Mouse (Mus musculus) testis, postnatal 10 days (tissue): ENCODE measurements around the gene Eno4.
"Not testable (repeated sequence)": the region's sequence is repeated elsewhere in the genome, so short reads cannot be mapped to it uniquely, and the experiment has no call there.

Source experiments
- DNase-seq: peaks from one replicate; pipeline ENCODE4 v3.0.0; 2021; ENCODE audit warnings: low spot score

Eno4 gene

GRCm38 (mm10) chr19:58942841-58943828 is at the start of gene Eno4, which contains the start of gene Hspa12a:
Eno4 (plus strand) TSS chr19:58943425.
Hspa12a (minus strand) TSS chr19:58943654.
- peak; percentile 97 for DNase-seq

GRCm38 (mm10) chr19:58896216-58896615 is 47.0 kb upstream of the Eno4 start:
- DNase-seq = no peak

GRCm38 (mm10) chr19:58900471-58900870 is 42.8 kb upstream of the Eno4 start:
- not testable (repeated sequence) for DNase-seq

DNA sequence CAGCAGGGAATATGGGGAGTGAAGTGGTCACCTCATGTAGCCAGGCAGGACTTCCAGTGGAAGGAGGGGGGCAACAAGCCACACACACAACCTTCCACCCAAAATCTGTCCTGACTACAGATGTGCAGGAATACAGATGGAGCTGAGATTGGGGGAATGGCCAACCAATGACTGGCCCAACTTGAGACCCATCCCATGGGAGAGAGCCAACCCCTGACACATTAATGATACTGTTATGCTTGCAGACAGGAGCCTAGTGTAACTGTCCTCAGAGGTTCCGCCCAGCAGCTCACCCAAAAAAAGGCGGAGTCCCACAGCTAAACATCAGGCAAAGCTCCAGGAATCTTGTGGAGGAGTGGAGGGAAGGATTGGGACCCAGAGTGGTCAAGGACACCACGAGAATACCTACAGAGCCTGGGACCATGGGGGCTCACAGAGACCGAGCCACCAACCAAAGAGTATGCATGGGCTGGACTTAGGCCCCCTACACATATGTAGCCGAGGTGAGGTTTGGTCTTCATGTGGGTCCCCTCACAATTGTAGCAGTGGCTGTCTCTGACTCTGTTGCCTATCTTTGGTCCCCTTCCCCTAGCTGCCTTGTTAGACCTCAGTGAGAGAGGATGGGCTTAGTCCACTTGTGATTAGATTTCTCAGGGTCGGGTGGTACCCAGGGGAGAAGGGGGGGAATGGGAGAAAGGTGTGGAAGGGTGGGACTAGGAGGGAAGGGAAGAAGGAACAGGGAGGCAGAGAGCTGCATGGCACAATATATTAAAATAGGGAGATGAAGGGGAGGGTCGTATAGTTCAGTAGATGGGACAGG is 39.9 kb upstream of the Eno4 start:
- no peak for DNase-seq

DNA sequence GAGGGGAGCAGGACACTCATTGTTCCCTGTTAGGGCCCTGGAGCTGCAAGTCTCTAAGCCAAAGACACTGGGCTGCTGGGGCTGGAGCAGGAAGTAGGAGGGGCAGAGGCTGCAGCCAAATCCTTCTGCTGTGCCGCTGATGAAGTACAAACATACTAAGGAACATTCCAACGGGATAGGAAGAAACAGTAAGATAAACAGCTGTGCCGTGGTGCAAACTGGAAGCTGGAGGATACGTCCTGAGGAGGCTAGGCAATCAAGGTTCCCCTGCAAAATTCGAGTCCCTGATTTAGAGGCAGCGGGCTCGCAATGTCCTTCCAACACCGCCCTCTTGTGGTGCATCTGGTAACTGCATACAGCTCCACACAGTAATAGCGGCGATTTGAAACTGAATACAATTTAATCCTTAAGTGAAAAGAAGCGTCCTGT is 39.3 kb upstream of the Eno4 start:
- DNase-seq = peak; percentile 96

- no peak for DNase-seq
Observed at GRCm38 (mm10) chr19:58906685-58907084, 36.5 kb upstream of the Eno4 start.

GRCm38 (mm10) chr19:58908018-58908417 is 35.2 kb upstream of the Eno4 start:
- DNase-seq = no peak

GRCm38 (mm10) chr19:58910941-58911368 is 32.3 kb upstream of the Eno4 start:
- DNase-seq = no peak

- DNase-seq = peak; percentile 86
Observed at GRCm38 (mm10) chr19:58911386-58911785, 31.8 kb upstream of the Eno4 start.

DNA sequence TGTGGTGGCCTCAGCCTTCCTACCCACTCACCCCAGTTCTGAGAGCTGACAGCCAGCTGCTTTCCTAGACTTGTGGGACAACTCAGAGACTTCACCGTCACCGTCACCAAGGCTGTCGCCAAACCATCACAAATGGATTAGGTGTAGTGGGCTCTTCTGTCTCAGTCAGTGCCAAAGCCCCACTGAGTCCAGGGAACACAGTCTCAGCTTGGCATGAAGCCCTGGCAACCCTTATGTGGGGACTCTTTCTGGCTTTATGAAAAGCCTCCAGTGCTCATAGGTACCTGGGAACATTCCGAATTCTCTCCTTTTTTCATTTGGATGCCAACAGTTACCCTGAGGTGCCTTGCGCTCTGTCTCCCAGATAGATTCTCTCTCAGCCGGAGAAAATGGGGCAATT is 29.9 kb upstream of the Eno4 start:
- DNase-seq = no peak

- DNase-seq = no peak
Observed at GRCm38 (mm10) chr19:58918597-58918996, 24.6 kb upstream of the Eno4 start.

DNA sequence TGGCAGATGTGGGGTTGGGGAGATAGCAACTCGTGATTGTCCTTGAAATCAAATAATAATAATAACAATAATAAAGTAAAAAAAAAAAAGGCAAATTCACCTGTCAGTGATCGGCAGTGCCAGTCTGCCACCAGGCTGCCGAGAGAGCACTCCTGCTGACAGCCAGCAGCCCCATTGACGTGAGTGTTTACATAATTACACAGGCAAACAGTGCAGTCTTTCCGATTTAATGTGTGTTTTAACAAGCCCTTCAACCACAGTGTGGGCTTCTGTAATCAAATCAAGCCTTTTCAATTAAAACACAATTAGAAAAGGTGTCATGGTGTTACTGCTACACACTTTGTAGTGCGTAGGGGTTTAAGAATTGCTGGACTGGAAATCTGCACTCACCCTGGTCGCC is 24.1 kb upstream of the Eno4 start:
- no peak for DNase-seq

GRCm38 (mm10) chr19:58931081-58931800 is 12.0 kb upstream of the Eno4 start:
- DNase-seq = no peak

GRCm38 (mm10) chr19:58933062-58933461 is 10.2 kb upstream of the Eno4 start:
- DNase-seq = no peak

GRCm38 (mm10) chr19:58945959-58946358 is 2.7 kb downstream of the Eno4 start:
- no peak for DNase-seq

DNA sequence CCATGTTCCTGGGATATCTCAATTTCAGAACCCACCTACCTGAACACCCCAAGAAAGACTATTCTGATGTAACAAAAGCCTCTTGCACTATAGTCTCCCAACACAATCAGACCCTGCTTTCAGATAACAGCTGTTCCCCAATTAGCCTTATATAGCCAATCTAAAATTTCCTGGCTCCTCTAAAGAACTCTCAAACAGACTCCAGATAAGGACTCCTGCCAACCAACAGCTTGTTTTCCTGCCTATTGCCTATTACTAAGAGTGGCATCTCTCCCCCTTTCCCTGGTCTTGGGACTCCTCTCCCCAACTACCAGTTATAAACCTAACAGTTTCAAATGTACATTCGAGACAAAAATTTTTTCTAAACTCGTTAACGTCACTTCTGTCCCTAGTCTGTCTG is 8.3 kb downstream of the Eno4 start:
- no peak for DNase-seq

DNA sequence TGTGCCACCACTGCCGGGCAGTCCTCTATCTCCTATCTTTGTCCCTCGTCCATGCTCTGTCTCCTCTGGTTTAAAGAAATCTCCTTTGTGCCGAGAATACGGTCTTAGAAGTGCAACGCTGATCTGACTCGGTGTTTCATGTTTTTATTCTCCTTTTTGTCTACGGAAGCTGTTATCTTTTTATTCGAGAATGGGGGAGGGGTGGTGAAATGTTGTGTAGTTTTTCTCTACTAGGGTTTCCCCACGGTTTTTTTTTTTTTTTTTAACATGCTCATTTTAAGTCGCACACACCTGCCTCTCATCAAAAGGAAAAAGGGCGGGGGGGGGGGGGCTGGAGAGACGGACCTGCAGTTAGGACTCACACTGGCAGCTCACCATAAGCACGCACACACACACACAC is 9.0 kb downstream of the Eno4 start:
- DNase-seq = no peak

- DNase-seq = no peak
Observed at GRCm38 (mm10) chr19:58954779-58955178, 11.6 kb downstream of the Eno4 start.

DNA sequence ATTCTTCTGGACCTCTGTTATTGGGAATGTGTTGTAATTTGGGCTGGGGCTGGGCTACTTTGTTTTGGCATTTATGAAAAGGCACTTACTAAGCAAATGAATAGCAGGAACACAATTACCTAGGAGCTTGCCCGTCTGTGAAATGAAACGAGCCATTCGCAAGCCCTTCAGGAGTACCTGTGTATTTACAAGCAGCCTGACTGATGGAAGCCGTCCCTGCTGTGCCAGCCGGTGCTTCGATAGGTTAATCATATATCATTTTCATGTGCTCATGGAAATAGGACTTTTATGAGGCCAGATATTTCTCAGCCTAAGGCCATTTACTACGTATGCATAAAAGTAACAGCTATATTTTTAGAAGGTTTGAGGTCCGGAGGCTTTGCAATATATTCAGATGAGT is 19.8 kb downstream of the Eno4 start:
- no peak for DNase-seq

DNA sequence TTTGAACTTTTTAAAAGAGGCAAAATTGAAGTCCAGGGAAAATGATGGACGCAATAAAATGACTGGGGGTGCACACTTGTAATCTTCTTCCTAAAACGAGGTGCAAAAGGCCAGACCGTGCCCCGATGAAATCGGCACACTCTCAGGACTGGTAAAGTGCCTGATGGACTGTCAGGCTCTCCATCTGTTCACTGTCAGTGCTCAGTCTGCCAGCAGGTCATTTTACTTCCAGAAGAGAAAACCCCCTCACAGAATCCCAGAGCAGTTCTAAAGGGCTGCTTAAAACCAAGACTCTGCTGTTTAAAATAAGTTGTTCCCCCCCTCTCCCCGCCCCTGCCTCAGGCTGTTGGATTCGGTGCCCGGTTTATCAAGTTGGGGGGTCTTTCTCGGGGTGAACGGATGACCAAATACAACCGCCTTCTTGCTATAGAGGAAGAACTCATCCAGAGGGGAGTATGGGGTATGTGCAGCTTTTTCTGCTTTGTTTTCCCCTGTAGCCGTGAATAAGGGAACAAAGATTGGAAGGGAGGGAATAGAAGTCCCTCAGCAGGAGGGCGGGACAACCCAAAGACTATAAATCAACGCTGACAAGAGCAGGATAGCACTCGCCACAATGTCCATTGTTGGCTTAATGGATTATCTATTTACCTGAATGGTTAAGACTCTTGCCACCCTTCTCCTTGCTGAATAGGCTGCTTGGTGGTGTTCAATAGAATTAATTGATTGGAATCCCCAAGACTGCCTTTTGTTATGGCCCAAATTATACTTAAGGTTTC is 25.7 kb downstream of the Eno4 start:
- DNase-seq = no peak

DNA sequence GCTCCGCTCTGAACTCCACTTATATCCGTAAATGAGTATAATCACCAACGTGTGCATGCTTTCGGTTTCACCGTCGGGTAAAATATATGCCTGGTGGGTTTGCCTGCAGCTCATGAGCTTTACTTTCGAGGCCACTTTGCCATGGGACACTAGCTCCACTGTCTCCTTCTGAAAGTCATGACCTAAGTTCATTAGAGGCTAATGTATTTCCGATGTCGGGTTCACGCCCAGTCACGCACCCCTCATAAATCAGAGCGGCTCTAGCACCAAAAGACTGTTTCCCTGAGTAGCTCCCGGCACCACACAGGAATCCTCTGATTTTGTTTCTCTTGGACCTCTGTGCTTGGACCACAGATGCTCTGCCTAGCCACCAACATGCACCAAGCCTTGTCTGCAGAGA is 27.6 kb downstream of the Eno4 start:
- no peak for DNase-seq
